Mouse (Mus musculus) forebrain, embryonic 15.5 days (tissue): ENCODE data around the gene Slc6a4. TPM values are rescaled to one million over a fixed set of nuclear protein-coding genes. Genes with fewer than 3 reads are reported as not detected.
"Not testable (repeated sequence)": the region's sequence is repeated elsewhere in the genome, so short reads cannot be mapped to it uniquely, and the experiment has no call there.

Source experiments
- ATAC-seq: fragments of 200-750 bp; cut with Nextera tagmentation; replicated peaks from 2 replicates; pipeline ENCODE4 v1.8.0; 2017; ENCODE audit warnings: mild to moderate bottlenecking, moderate TSS enrichment, moderate library complexity
- H3K27ac ChIP-seq: fragments of 300-500 bp; sonication (generic); replicated peaks from 2 replicates; pipeline ENCODE4 v1.5.1; 2015; ENCODE audit warnings: mild to moderate bottlenecking, inconsistent platforms
- H3K27me3 ChIP-seq: fragments of 300-500 bp; sonication (generic); 2 replicates; pipeline ENCODE4 v1.6.1; 2015; ENCODE audit warnings: inconsistent platforms
- H3K36me3 ChIP-seq: fragments of 300-500 bp; sonication (generic); 2 replicates; pipeline ENCODE4 v1.6.1; 2015; ENCODE audit warnings: mild to moderate bottlenecking, inconsistent platforms
- H3K4me1 ChIP-seq: fragments of 300-500 bp; sonication (generic); 2 replicates; pipeline ENCODE4 v1.6.1; 2015; ENCODE audit warnings: inconsistent platforms
- H3K4me2 ChIP-seq: fragments of 300-500 bp; sonication (generic); replicated peaks from 2 replicates; pipeline ENCODE4 v1.6.1; 2015; ENCODE audit warnings: mild to moderate bottlenecking, inconsistent platforms
- H3K4me3 ChIP-seq: fragments of 300-500 bp; sonication (generic); 2 replicates; pipeline ENCODE4 v1.5.1; 2015; ENCODE audit warnings: mild to moderate bottlenecking, inconsistent platforms
- H3K9ac ChIP-seq: fragments of 300-500 bp; sonication (generic); replicated peaks from 2 replicates; pipeline ENCODE4 v1.6.1; 2015; ENCODE audit warnings: mild to moderate bottlenecking, inconsistent platforms
- H3K9me3 ChIP-seq: fragments of 300-500 bp; sonication (generic); 2 replicates; pipeline ENCODE4 v1.6.1; 2016; ENCODE audit warnings: inconsistent platforms
- WGBS: fragments of 180-500 bp; shearing (Covaris S2); methylation state at CpG from one replicate; pipeline ENCODE4 v1.1.7; 2015; ENCODE audit warnings: mixed read lengths; 5-methylcytosine and 5-hydroxymethylcytosine counted together
- polyA plus RNA-seq: library from polyadenylated mRNA; unstranded; fragments of >200 nt; fragmentation: Nextera tagmentation; extraction: Ambion mirVana; gene quantifications from 2 replicates; pipeline ENCODE4 v1.2.1, GENCODE M21; 2015

Gene Slc6a4
- polyA plus RNA-seq, 1 experiment from 2014 or later, result 0.60 TPM

DNA sequence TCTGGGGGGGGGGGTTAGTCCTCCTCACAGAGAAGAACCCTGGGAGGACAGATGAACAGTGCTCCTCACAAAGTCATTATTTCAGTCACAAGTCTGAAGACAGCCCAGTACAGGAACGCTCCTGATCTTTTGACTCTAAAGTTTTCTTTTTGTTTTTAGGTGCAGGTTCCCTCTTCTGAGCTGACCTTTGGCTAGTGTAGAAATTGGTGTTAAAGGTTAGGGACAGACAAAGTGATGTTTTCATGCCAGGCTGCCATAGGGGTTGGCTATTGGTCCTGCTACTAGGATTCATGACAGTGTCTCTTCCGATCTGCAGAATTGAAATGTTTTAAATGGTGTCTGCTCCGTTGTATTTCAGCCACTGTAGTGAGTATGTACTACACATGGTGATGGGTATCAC lies 29.8 kb downstream of the Slc6a4 start:
- no peak for ATAC-seq
- no peaks in the 10 kb centered on the region for H3K27me3 ChIP-seq
- no peak overlapping the region for H3K4me3 ChIP-seq
- no peaks in the 10 kb centered on the region for H3K4me1 ChIP-seq
- no peak overlapping the region for H3K9ac ChIP-seq
- 88% methylated on average over 3 of the region's 3 CpGs for WGBS
- no peaks in the 10 kb centered on the region for H3K36me3 ChIP-seq
- no peak overlapping the region for H3K27ac ChIP-seq
- H3K4me2 ChIP-seq, result no peak overlapping the region
- H3K9me3 ChIP-seq, result no peaks in the 10 kb centered on the region

DNA sequence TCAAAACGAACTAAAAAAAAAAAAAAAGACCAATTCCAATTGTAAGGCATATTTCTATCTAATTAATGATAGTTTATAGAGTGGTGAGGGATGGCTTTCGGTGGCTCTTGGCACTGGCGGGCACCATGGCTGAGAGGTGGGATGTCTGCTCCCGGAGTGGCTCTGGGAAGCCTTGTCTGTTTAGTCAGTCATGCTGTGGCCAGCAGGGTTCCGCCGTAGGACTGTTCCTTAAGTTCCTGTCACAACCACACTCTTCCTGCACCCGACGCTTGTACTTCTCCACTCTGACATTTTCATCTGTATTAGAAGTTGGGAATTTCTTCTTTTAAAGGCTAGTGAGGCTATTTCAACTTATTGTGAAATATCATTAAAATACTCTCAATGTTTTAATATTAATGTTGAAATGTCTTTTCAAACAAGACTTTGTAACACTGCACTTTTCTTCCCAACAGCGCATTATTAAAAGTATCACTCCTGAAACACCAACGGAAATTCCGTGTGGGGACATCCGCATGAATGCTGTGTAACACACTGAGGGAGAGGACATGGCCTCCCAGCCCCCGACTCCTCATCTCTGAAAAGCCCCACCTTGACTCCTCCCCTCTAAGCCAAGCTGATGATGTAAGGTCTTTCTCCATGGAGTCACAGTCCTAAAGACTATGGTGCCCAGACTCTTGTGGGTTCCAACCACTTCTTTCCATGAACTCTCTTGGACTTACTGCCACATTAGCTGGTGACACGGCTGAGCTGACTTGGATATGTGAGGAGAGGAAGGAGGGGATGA lies 32.9 kb downstream of the Slc6a4 start:
- Histone ChIP-seq H3K9ac (no peak overlapping the region), H3K36me3 (no peaks in the 10 kb centered on the region), H3K27me3 (no peaks in the 10 kb centered on the region), H3K4me2 (no peak overlapping the region), H3K27ac (no peak overlapping the region), H3K9me3 (no peaks in the 10 kb centered on the region), H3K4me3 (no peak overlapping the region), H3K4me1 (no peaks in the 10 kb centered on the region)
- no peak for ATAC-seq
- WGBS, result 86% methylated on average over 14 of the region's 14 CpGs

DNA sequence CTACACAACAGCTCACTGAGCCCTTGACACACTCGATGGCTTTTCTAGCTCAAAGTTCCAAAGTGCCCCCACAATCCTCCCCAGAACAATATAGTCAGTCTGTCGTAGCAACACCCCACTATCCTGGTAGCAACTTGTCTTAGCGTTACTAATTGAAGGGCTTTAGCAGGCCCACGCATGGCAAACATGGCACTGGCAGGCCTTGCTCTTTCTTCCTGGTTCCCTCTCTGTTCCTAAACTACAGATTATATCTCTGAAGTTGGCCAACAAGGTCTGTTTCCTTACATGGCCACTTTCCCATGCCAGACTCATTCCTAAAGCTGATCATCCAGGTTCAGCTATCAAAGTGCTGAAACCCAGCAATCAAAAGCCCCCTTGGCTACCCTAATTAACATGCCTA lies 43.5 kb downstream of the Slc6a4 start:
- H3K36me3 ChIP-seq, result peaks cover 20% of the 10 kb centered on the region
- no peak for ATAC-seq
- no peaks in the 10 kb centered on the region for H3K4me1 ChIP-seq
- 82% methylated on average over 4 of the region's 4 CpGs for WGBS
- no peak overlapping the region for H3K4me3 ChIP-seq
- H3K9ac ChIP-seq, result no peak overlapping the region
- no peaks in the 10 kb centered on the region for H3K9me3 ChIP-seq
- H3K4me2 ChIP-seq, result no peak overlapping the region
- H3K27ac ChIP-seq, result no peak overlapping the region
- H3K27me3 ChIP-seq, result no peaks in the 10 kb centered on the region

DNA sequence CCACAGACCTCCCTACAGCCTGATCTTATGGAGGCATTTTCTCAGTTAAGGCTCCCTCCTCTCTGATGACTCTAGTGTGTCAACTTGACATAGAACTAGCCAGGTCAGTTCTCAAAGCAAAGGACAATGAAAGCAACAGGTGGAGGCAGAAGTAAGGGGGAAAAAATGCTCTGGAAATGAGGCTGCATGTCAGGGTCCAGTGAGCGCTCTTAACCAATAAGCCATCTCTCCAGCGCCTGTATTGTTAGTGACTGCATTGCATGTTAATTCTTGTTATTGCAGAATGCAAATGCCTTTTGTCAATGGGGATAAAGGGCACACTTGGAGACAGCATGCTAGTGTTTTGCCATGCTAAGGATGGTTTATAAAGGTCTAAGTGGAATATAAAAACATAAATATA lies 44.4 kb downstream of the Slc6a4 start:
- H3K27ac ChIP-seq, result no peak overlapping the region
- ATAC-seq, result no peak
- 73% methylated on average over 2 of the region's 2 CpGs for WGBS

DNA sequence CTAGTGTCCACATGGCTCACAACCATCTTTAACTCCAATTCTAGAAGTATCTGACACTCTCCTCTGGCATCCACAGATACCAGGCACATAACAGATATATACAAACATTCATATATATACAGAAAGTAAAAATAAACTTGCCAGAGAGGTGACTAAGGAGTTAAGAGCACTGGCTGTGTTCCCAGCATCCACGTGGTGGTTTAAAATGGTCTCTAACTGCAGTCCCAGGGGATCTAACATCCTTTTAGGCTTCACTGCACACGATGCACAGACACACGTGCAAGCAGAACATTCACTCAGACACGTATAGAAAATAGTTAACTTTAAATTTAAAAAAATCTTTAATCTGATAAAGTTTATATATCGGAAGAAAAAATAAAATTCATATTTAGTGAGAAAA lies 63.5 kb downstream of the Slc6a4 start:
- H3K9me3 ChIP-seq, result no peaks in the 10 kb centered on the region
- no peaks in the 10 kb centered on the region for H3K36me3 ChIP-seq
- 60% methylated on average over 5 of the region's 5 CpGs for WGBS
- no peak for ATAC-seq
- H3K4me1 ChIP-seq, result no peaks in the 10 kb centered on the region
- no peak overlapping the region for H3K27ac ChIP-seq
- no peaks in the 10 kb centered on the region for H3K27me3 ChIP-seq
- no peak overlapping the region for H3K4me2 ChIP-seq
- no peak overlapping the region for H3K4me3 ChIP-seq
- H3K9ac ChIP-seq, result no peak overlapping the region

More for the DNA sequence above, 44.4 kb downstream of the Slc6a4 start:
- no peak overlapping the region for H3K4me2 ChIP-seq
- no peaks in the 10 kb centered on the region for H3K27me3 ChIP-seq
- H3K4me3 ChIP-seq, result no peak overlapping the region
- no peak overlapping the region for H3K9ac ChIP-seq
- no peaks in the 10 kb centered on the region for H3K9me3 ChIP-seq
- no peaks in the 10 kb centered on the region for H3K4me1 ChIP-seq
- H3K36me3 ChIP-seq, result peaks cover 25% of the 10 kb centered on the region

DNA sequence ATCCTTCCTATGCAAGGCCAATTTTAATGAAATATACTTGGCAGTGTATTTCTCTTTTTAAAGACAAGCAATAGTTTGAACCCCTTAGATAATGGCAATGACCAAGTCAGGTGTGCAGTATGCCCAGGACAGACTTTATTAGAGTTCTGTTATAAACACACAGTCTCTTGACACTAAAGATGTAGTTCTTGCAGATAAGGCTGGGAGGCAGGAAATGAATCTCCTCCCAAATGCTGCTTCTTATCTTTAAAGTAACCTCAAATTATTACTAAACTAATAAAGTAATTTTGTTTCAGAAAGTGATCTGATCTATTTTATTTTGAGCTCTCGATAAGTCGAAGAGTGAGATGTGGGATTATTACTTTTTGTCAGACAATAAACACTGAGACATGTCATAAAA lies 65.0 kb downstream of the Slc6a4 start:
- no peaks in the 10 kb centered on the region for H3K27me3 ChIP-seq
- no peaks in the 10 kb centered on the region for H3K4me1 ChIP-seq
- H3K27ac ChIP-seq, result no peak overlapping the region
- no peak overlapping the region for H3K4me3 ChIP-seq
- H3K36me3 ChIP-seq, result no peaks in the 10 kb centered on the region
- 94% methylated on average over 2 of the region's 2 CpGs for WGBS
- H3K9ac ChIP-seq, result no peak overlapping the region
- no peaks in the 10 kb centered on the region for H3K9me3 ChIP-seq
- no peak for ATAC-seq
- H3K4me2 ChIP-seq, result no peak overlapping the region

DNA sequence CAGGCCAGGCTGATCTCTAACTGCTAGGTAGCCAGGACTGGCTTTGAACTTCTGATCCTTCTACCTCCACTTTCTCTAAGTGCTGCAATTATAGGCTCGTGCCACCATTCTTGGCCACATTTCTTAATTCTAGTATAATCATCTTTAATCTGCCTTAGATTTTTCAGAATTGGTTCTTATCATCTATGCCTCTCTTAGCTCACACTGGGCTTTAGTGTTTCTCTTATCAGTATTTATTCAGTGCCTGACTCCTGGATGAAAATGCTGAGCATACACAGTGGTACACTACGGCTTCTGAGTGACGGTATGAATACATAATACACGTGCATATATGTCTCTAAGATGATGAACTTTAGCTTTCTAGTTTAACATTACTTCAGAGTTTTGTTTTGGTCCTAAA lies 70.4 kb downstream of the Slc6a4 start:
- H3K4me2 ChIP-seq, result no peak overlapping the region
- H3K27ac ChIP-seq, result no peak overlapping the region
- H3K9ac ChIP-seq, result no peak overlapping the region
- H3K36me3 ChIP-seq, result peaks cover 5% of the 10 kb centered on the region; the same call in 1 of the 2 replicates
- H3K4me3 ChIP-seq, result no peak overlapping the region
- H3K4me1 ChIP-seq, result no peaks in the 10 kb centered on the region
- no peaks in the 10 kb centered on the region for H3K27me3 ChIP-seq
- H3K9me3 ChIP-seq, result no peaks in the 10 kb centered on the region
- WGBS, result 91% methylated on average over 4 of the region's 4 CpGs
- ATAC-seq, result no peak

DNA sequence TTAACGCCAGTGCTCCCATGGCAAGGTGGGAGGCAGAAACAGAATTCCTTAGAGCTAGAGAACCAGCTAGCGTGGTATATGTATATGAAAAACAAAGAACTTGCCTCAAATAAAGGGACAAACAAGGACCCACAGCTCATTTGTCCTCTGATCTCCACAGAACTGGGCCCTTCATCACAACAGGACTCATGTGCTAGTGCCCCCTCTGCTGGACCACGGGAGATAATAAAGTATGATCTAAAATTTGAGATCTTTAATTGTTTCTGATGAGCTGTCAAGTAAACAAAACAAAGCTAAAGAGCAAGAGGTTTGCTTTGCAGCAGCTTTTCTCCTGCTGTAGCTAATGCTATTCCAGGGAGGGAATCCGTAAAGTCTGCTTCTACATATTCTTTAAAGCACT lies 72.3 kb downstream of the Slc6a4 start:
- 75% methylated on average over 4 of the region's 4 CpGs for WGBS
- ATAC-seq, result no peak

DNA sequence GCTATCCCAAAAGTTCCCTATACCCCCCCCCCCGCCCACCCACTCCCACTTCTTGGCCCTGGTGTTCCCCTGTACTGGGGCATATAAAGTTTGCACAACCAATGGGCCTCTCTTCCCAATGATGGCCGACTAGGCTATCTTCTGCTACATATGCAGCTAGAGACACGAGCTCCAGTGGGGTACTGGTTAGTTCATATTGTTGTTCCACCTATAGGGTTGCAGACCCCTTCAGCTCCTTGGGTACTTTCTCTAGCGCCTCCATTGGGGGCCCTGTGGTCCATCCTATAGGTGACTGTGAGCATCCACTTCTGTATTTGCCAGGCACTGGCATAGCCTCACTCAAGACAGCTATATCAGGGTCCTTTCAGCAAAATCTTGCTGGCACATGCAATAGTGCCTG lies 78.9 kb downstream of the Slc6a4 start:
- Histone ChIP-seq H3K4me1 (peaks cover 13% of the 10 kb centered on the region), H3K9ac (peak overlapping the region; percentile 64), H3K4me2 (peak overlapping the region; percentile 94), H3K27me3 (peaks cover 13% of the 10 kb centered on the region), H3K4me3 (peak overlapping the region; percentile 87), H3K36me3 (peaks cover 21% of the 10 kb centered on the region), H3K27ac (peak overlapping the region; percentile 88; the same call in 1 of the 2 replicates)
- WGBS, result 59% methylated on average over 4 of the region's 4 CpGs
- not testable (repeated sequence) for ATAC-seq, H3K9me3 ChIP-seq

More for the DNA sequence above, 72.3 kb downstream of the Slc6a4 start:
- no peaks in the 10 kb centered on the region for H3K27me3 ChIP-seq
- H3K4me2 ChIP-seq, result no peak overlapping the region
- no peak overlapping the region for H3K9ac ChIP-seq
- no peaks in the 10 kb centered on the region for H3K4me1 ChIP-seq
- no peak overlapping the region for H3K4me3 ChIP-seq
- peaks cover 20% of the 10 kb centered on the region for H3K36me3 ChIP-seq
- H3K9me3 ChIP-seq, result no peaks in the 10 kb centered on the region
- H3K27ac ChIP-seq, result no peak overlapping the region

DNA sequence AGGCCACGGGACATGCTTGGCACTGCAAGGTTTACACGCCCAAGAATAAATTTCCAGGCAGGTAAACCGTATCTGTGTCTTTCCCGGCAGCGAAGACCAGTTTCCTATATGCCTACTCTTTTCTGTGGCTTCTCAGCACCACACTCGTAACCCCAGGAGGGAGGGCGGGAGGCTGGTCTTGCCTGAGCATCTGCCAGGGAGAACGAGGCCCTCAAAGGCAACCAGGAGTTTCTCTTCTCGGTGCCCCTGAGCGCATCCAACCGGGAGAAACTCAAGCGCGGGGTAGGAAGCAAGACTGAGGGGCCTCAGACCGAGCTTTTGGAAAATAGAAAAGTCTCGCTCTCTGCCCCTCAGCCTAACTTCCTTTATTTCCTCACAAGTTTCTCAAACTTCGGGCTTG lies 79.4 kb downstream of the Slc6a4 start:
- WGBS, result 4% methylated on average over 16 of the region's 16 CpGs
- peaks cover 20% of the 10 kb centered on the region for H3K36me3 ChIP-seq
- H3K4me1 ChIP-seq, result peaks cover 13% of the 10 kb centered on the region
- peak; percentile 36; the same call in 1 of the 2 replicates for ATAC-seq
- H3K9ac ChIP-seq, result peak overlapping the region; percentile 64
- H3K4me3 ChIP-seq, result peak overlapping the region; percentile 87
- H3K4me2 ChIP-seq, result peak overlapping the region; percentile 94
- H3K27me3 ChIP-seq, result peaks cover 13% of the 10 kb centered on the region
- H3K9me3 ChIP-seq, result no peaks in the 10 kb centered on the region
- peak overlapping the region; percentile 88 for H3K27ac ChIP-seq

DNA sequence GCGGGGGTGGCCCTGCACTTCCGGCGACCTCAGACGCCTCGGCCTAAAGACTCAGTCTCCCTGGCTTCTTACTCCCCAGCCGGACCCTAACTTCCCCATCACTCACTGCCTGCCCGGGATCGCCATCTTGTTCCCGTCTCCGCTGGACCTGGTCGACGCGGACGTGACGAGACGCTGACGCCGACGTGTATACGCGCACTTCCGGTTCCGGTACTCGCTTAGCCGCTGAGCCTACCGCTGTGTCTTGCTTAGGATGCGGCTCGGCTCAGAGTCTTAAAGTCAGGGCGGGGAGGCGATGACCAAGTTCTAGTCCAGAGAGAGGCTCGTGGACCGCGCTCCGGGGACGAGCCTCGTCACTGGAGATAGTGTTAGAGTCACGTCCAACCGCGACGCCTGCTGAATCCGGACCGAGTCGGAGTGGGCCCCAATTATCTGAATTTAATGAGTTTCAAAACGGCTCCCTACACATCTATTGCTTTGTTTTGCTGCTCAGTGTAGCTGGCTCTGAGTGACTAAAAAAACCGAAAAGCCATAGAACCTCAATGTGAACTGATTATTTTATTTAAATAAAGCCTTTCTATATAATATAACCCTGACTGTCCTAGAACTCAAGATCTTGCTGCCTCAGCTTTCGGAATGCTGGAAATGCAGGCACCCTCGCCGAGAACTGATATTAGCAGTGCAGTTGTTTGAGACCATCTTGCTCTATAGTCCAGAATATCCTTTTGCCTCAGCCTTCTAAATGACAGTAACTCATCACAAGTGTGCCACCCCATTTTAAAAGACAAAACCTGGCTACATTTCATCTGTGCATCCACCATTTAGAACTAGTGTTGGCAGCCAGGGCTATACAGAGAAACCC lies 80.1 kb downstream of the Slc6a4 start, which contains the start of gene Nsrp1:
Gene Nsrp1 (minus strand): TSS at position 163 of the 862 bp plus-strand sequence.
- peak within 1 kb of the TSS; percentile 88 for H3K27ac ChIP-seq
- peaks cover 13% of the 10 kb centered on the region for H3K27me3 ChIP-seq
- WGBS, result 3% methylated on average over 48 of the region's 48 CpGs
- peak within 1 kb of the TSS; percentile 87 for H3K4me3 ChIP-seq
- H3K9ac ChIP-seq, result peak within 1 kb of the TSS; percentile 64
- ATAC-seq, result peak; percentile 100
- peak within 1 kb of the TSS; percentile 94 for H3K4me2 ChIP-seq
- H3K4me1 ChIP-seq, result peaks cover 13% of the 10 kb centered on the region
- no peaks in the 10 kb centered on the region for H3K9me3 ChIP-seq
- H3K36me3 ChIP-seq, result peaks cover 20% of the 10 kb centered on the region

DNA sequence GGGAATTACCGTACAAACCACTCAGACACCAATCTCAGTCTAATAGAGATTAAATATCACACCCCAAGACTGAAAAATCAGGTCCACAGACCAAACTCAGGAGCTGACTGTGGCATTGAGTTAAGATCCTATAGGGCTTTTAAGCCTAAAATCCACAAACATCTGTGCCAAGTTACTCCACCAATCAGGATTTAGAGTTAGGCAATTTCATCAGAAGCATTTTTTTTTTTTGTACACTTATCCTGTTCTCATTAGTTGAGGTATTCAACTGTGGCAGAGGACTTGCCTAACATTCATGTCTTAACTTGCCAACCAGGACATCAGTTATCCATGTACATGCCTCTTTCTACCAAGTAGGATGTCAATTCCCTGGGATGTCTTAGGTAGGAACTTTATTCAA lies 81.0 kb downstream of the Slc6a4 start:
- Histone ChIP-seq H3K4me2 (no peak overlapping the region), H3K4me3 (no peak overlapping the region), H3K27me3 (peaks cover 16% of the 10 kb centered on the region), H3K27ac (no peak overlapping the region), H3K4me1 (peaks cover 13% of the 10 kb centered on the region), H3K9ac (no peak overlapping the region), H3K9me3 (no peaks in the 10 kb centered on the region), H3K36me3 (peaks cover 15% of the 10 kb centered on the region)
- ATAC-seq, result no peak
- 95% methylated on average over 1 of the region's 1 CpGs for WGBS
